Mouse (Mus musculus) megakaryocyte, embryonic 14.5 days (primary cell): Measurements from ENCODE around the gene Tmem151b. TPM values are rescaled to one million over a fixed set of nuclear protein-coding genes. Genes with fewer than 3 reads are reported as not detected.
A peak's percentile ranks its signal among the peaks of the same experiment; 100 is the strongest.

Experiments
- H3K27me3 ChIP-seq: replicated peaks from 2 replicates; pipeline ENCODE3; 2012; ENCODE audit warnings: inconsistent platforms
- H3K36me3 ChIP-seq: replicated peaks from 2 replicates; pipeline ENCODE3; 2012; ENCODE audit warnings: low read length, inconsistent platforms, mixed read lengths
- H3K4me1 ChIP-seq: 2 replicates; pipeline ENCODE4 v1.6.1; 2012; ENCODE audit warnings: inconsistent platforms
- H3K4me3 ChIP-seq: replicated peaks from 2 replicates; pipeline ENCODE3; 2012; ENCODE audit warnings: moderate library complexity, mild to moderate bottlenecking, inconsistent platforms
- H3K9me3 ChIP-seq: 2 replicates; pipeline ENCODE4 v1.6.1; 2012; ENCODE audit warnings: inconsistent platforms
- FLI1 ChIP-seq: IDR thresholded peaks from 2 replicates; pipeline ENCODE4 v1.6.1; 2012; ENCODE audit warnings: low read length, inconsistent platforms, mixed read lengths
- GATA1 ChIP-seq: IDR thresholded peaks from 3 replicates; pipeline ENCODE4 v1.6.1; 2012; ENCODE audit warnings: mixed read lengths, low read length, inconsistent platforms, borderline replicate concordance
- polyA plus RNA-seq: library from polyadenylated mRNA; stranded (reverse); fragments of >175 nt; gene quantifications from 2 replicates; pipeline ENCODE4 v1.2.3, GENCODE M21; 2012; ENCODE audit warnings: low replicate concordance; ENCODE audit not compliant: insufficient read depth

The Tmem151b gene
- 0.93 and 1.1 TPM in 2 replicates for polyA plus RNA-seq

GRCm38 (mm10) chr17:45549617-45550181 is at the start of gene Tmem151b:
Tmem151b (minus strand) TSS chr17:45549677.
- Histone ChIP-seq H3K36me3 (no peaks in the 10 kb centered on the region), H3K9me3 (no peaks in the 10 kb centered on the region), H3K4me3 (peak within 1 kb of the TSS; percentile 89), H3K4me1 (peaks cover 86% of the 10 kb centered on the region), H3K27me3 (peaks cover 66% of the 10 kb centered on the region)
- TF ChIP-seq FLI1 = no peak
- no peak for TF ChIP-seq GATA1

- no peak overlapping the region for H3K4me3 ChIP-seq
Measured at GRCm38 (mm10) chr17:45598891-45599290, 49.4 kb upstream of the Tmem151b start.

GRCm38 (mm10) chr17:45598376-45598775 is 48.9 kb upstream of the Tmem151b start:
- no peak for TF ChIP-seq FLI1
- TF ChIP-seq GATA1 = no peak
- Histone ChIP-seq H3K27me3 (peaks cover 89% of the 10 kb centered on the region), H3K36me3 (no peaks in the 10 kb centered on the region), H3K9me3 (no peaks in the 10 kb centered on the region), H3K4me1 (peaks cover 49% of the 10 kb centered on the region), H3K4me3 (no peak overlapping the region)

More at GRCm38 (mm10) chr17:45598891-45599290, 49.4 kb upstream of the Tmem151b start:
- Histone ChIP-seq H3K36me3 (no peaks in the 10 kb centered on the region), H3K9me3 (no peaks in the 10 kb centered on the region), H3K4me1 (peaks cover 44% of the 10 kb centered on the region), H3K27me3 (peaks cover 89% of the 10 kb centered on the region)
- TF ChIP-seq FLI1 (no peak), GATA1 (no peak)

GRCm38 (mm10) chr17:45597787-45598186 is 48.3 kb upstream of the Tmem151b start:
- Histone ChIP-seq H3K4me3 (no peak overlapping the region), H3K9me3 (no peaks in the 10 kb centered on the region), H3K36me3 (no peaks in the 10 kb centered on the region), H3K4me1 (peaks cover 55% of the 10 kb centered on the region), H3K27me3 (peaks cover 91% of the 10 kb centered on the region)
- TF ChIP-seq FLI1 = no peak
- no peak for TF ChIP-seq GATA1

GRCm38 (mm10) chr17:45596631-45597396 is 47.3 kb upstream of the Tmem151b start:
- no peak for TF ChIP-seq GATA1
- no peak for TF ChIP-seq FLI1
- no peaks in the 10 kb centered on the region for H3K9me3 ChIP-seq
- no peaks in the 10 kb centered on the region for H3K36me3 ChIP-seq
- peaks cover 65% of the 10 kb centered on the region for H3K4me1 ChIP-seq
- no peak overlapping the region for H3K4me3 ChIP-seq
- H3K27me3 ChIP-seq = peaks cover 93% of the 10 kb centered on the region

GRCm38 (mm10) chr17:45595736-45596390 is 46.4 kb upstream of the Tmem151b start:
- Histone ChIP-seq H3K4me3 (peak overlapping the region; percentile 92), H3K4me1 (peaks cover 69% of the 10 kb centered on the region), H3K27me3 (peaks cover 93% of the 10 kb centered on the region), H3K9me3 (no peaks in the 10 kb centered on the region), H3K36me3 (no peaks in the 10 kb centered on the region)
- no peak for TF ChIP-seq GATA1
- no peak for TF ChIP-seq FLI1

- H3K4me1 ChIP-seq = peaks cover 69% of the 10 kb centered on the region
- H3K27me3 ChIP-seq = peaks cover 92% of the 10 kb centered on the region
- H3K4me3 ChIP-seq = peak overlapping the region; percentile 92
- TF ChIP-seq GATA1 (no peak), FLI1 (no peak)
- H3K9me3 ChIP-seq = no peaks in the 10 kb centered on the region
- no peaks in the 10 kb centered on the region for H3K36me3 ChIP-seq
Measured at GRCm38 (mm10) chr17:45594881-45595735, 45.6 kb upstream of the Tmem151b start.

- peaks cover 65% of the 10 kb centered on the region for H3K4me1 ChIP-seq
- H3K4me3 ChIP-seq = peak overlapping the region; percentile 92
- TF ChIP-seq GATA1 = no peak
- TF ChIP-seq FLI1 = no peak
- H3K9me3 ChIP-seq = no peaks in the 10 kb centered on the region
- H3K36me3 ChIP-seq = peaks cover 8% of the 10 kb centered on the region
- H3K27me3 ChIP-seq = peaks cover 92% of the 10 kb centered on the region
Measured at GRCm38 (mm10) chr17:45594195-45594594, 44.7 kb upstream of the Tmem151b start.

- Histone ChIP-seq H3K4me3 (no peak overlapping the region), H3K9me3 (no peaks in the 10 kb centered on the region), H3K4me1 (peaks cover 65% of the 10 kb centered on the region), H3K27me3 (peaks cover 93% of the 10 kb centered on the region), H3K36me3 (peaks cover 15% of the 10 kb centered on the region)
- TF ChIP-seq GATA1 = no peak
Measured at GRCm38 (mm10) chr17:45593479-45593878, 44.0 kb upstream of the Tmem151b start.
